ENCODE assay signal across 8 mouse cellular contexts in genomic region chr7:25674719-25675300, GRCm38 (mm10). TPM values are rescaled to one million over a fixed set of nuclear protein-coding genes. Genes with fewer than 3 reads are reported as not detected.
DNase-seq lines count a peak whose midpoint lies in the region; ATAC-seq lines count a peak whose summit lies in the region.

TSS of gene Tmem91 (minus strand) at chr7:25675166.

- H3K27me3 ChIP-seq in heart, embryonic 12.5 days (replicated peaks): peaks cover 43% of the 10 kb centered on the region
- peaks cover 59% of the 10 kb centered on the region for H3K27me3 ChIP-seq in forebrain, embryonic 10.5 days (ENCODE audit: poor library complexity, severe bottlenecking)

- 0 out of 2 replicates have a peak within 1 kb of the TSS, but pooled peaks have one; percentile 23 for H3K9ac ChIP-seq in heart, embryonic 12.5 days

- H3K4me2 ChIP-seq in heart, embryonic 12.5 days: peak within 1 kb of the TSS; percentile 64

- no peak for DNase-seq in heart, postnatal 10 days
- no peak for DNase-seq in forebrain, embryonic 10.5 days (ENCODE audit: extremely low spot score, low spot score)
- DNase-seq in left cerebral cortex, postnatal 14 days (ENCODE audit: low spot score in 2 of 2): peak in 1 of 2 experiments; percentile 22
- DNase-seq in naive thymus-derived CD4-positive, alpha-beta T cell, adult 2 months (ENCODE audit: low read depth): peak; percentile 13
- no peak for DNase-seq in right cerebral cortex, adult 2 months (ENCODE audit: low spot score in 2 of 2)

- 4% methylated on average over 29 of the region's 29 CpGs for WGBS in heart, embryonic 12.5 days
- WGBS in forebrain, embryonic 10.5 days: 3% methylated on average over 29 of the region's 29 CpGs

- no peaks in the 10 kb centered on the region for H3K36me3 ChIP-seq in heart, embryonic 12.5 days
- H3K36me3 ChIP-seq in forebrain, embryonic 10.5 days (replicated peaks): peaks cover 3% of the 10 kb centered on the region

- intact Hi-C loops in heart, postnatal 10 days (cut with DNase I): no loop called here
- intact Hi-C loops in left cerebral cortex, postnatal 14 days (cut with DNase I): no loop called here

- no peaks in the 10 kb centered on the region for H3K9me3 ChIP-seq in heart, embryonic 12.5 days (replicated peaks)
- no peaks in the 10 kb centered on the region for H3K9me3 ChIP-seq in forebrain, embryonic 10.5 days

- ATAC-seq in heart, embryonic 12.5 days (ENCODE audit: insufficient number of reproducible peaks, low FRiP score): 0 out of 2 replicates have a peak, but pooled peaks have one; percentile 52
- no peak for ATAC-seq in CD4-positive, CD25-positive, alpha-beta regulatory T cell, adult 4 months
- no peak for ATAC-seq in frontal cortex, adult (ENCODE audit: low TSS enrichment)

- H3K4me3 ChIP-seq in heart, embryonic 12.5 days: peak within 1 kb of the TSS; percentile 37
- H3K4me3 ChIP-seq in forebrain, embryonic 10.5 days: peak within 1 kb of the TSS; percentile 48

- peaks cover 8% of the 10 kb centered on the region for H3K4me1 ChIP-seq in heart, embryonic 12.5 days (replicated peaks)
- H3K4me1 ChIP-seq in forebrain, embryonic 10.5 days: peaks cover 7% of the 10 kb centered on the region

- no peak within 1 kb of the TSS for H3K27ac ChIP-seq in heart, embryonic 12.5 days (ENCODE audit: poor library complexity, severe bottlenecking)
- H3K27ac ChIP-seq in forebrain, embryonic 10.5 days: no peak within 1 kb of the TSS

RNA-seq across cellular contexts. Expression of gene Tmem91, which starts in this region (rescaled TPM):
- polyA plus RNA-seq in heart, embryonic 12.5 days (2016; fragmentation: Nextera tagmentation; extraction: Ambion mirVana): 0.86 and 1.1 TPM in 2 replicates
- not detected for total RNA-seq in heart, postnatal 10 days (2021)
- 10 to 100 TPM; 15.2 to 31.5 TPM for polyA plus RNA-seq in CD4-positive, CD25-positive, alpha-beta regulatory T cell, adult 4 months (2017; shearing (Covaris generic))
- polyA plus RNA-seq in forebrain, embryonic 10.5 days (2016; fragmentation: Nextera tagmentation; extraction: Ambion mirVana): 2.2 and 3.2 TPM in 2 replicates
- 10 to 100 TPM; 40.2 to 48.8 TPM for total RNA-seq in left cerebral cortex, postnatal 14 days (2021)

Comparison
In these comparisons a context has a peak if more than half of its experiments do, and no peak if none do; other contexts are left out.
1. RNA of gene Tmem91 (total RNA-seq): 40.2 to 48.8 TPM in left cerebral cortex, postnatal 14 days; not detected in heart, postnatal 10 days; every median in the first group is over 10 times any median in the second.